Comparison of ENCODE assay signal across 10 mouse cellular contexts in the genomic region with DNA sequence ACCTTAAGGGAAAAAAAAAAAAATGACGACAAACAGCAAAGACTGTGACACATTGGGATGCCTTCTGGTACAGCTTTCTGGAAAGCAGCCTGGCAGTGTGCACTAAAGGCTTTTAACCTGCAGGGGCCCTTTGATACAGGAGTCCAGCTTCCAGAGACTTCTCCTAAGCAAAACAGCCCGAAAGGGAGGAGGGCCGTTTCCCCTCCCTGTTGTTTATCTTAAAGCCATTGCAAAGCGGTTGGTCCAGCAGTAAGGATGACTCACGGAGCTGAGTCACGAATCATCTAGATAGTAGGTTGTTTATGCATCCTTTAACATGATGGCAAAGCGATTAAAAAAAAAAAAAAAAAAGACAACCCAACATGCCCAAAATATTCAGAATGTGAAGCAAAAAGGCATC.
A peak's percentile ranks its signal among the peaks of the same experiment; 100 is the strongest.
DNase-seq lines count a peak whose midpoint lies in the region; ATAC-seq and TF ChIP-seq lines count a peak whose summit lies in the region.
"Had no signal": no experiment of that assay in that cellular context is flagged by ENCODE, and none has a peak within 500 bp of the region (broad histone marks: within the 10 kb centered on the region; RNA-seq: fewer than 3 reads in every experiment).

No protein-coding gene starts in this region.

- no peaks in the 10 kb centered on the region for H3K27me3 ChIP-seq in stomach, postnatal 0 days (ENCODE audit: control insufficient read depth, insufficient read depth, low read length)
- H3K27me3 ChIP-seq: hindbrain, embryonic 15.5 days had no signal

- WGBS in stomach, postnatal 0 days: 22% methylated on average over 7 of the region's 7 CpGs

- H3K27ac ChIP-seq in stomach, postnatal 0 days (replicated peaks): no peak overlapping the region
- H3K27ac ChIP-seq: hindbrain, embryonic 15.5 days had no signal

- no peak for TF ChIP-seq EP300 in stomach, postnatal 0 days (optimal IDR thresholded peaks at IDR 0.05)

- no peak overlapping the region for H3K4me2 ChIP-seq in stomach, postnatal 0 days (replicated peaks; ENCODE audit: low read depth)
- H3K4me2 ChIP-seq: hindbrain, embryonic 15.5 days had no signal

- H3K4me3 ChIP-seq in stomach, postnatal 0 days (ENCODE audit: low read depth, low read length): no peak overlapping the region
- H3K4me3 ChIP-seq: hindbrain, embryonic 15.5 days had no signal

- no peaks in the 10 kb centered on the region for H3K4me1 ChIP-seq in stomach, postnatal 0 days (replicated peaks; ENCODE audit: control insufficient read depth, insufficient read depth)
- H3K4me1 ChIP-seq: hindbrain, embryonic 15.5 days had no signal

- DNase-seq in adrenal gland, postnatal 10 days: peak; percentile 24
- no peak for DNase-seq in adrenal gland, postnatal 4 days (ENCODE audit: low spot score in 2 of 2)
- peak; percentile 31 for DNase-seq in ovary, adult 18-20 months (ENCODE audit: low spot score)
- DNase-seq in ovary, postnatal 10 days (ENCODE audit: low spot score): no peak
- DNase-seq in induced T-regulatory cell, adult 2 months (ENCODE audit: low read depth): peak; percentile 88
- DNase-seq in stomach, postnatal 0 days (ENCODE audit: low spot score): no peak
- DNase-seq in cerebellum, adult 11 months: no peak
- DNase-seq in ovary, postnatal 14 days (ENCODE audit: low spot score): no peak

- no peaks in the 10 kb centered on the region for H3K36me3 ChIP-seq in stomach, postnatal 0 days (ENCODE audit: control insufficient read depth, insufficient read depth, low read length)
- H3K36me3 ChIP-seq: hindbrain, embryonic 15.5 days had no signal

- TF ChIP-seq CTCF in stomach, postnatal 0 days (IDR thresholded peaks at IDR 0.05; ENCODE audit: low read depth): peak; percentile 30; the same call in 1 of the 2 replicates

- no peaks in the 10 kb centered on the region for H3K9me3 ChIP-seq in stomach, postnatal 0 days (ENCODE audit: control insufficient read depth, low read length)
- H3K9me3 ChIP-seq: hindbrain, embryonic 15.5 days had no signal

- H3K9ac ChIP-seq in stomach, postnatal 0 days (ENCODE audit: low read length): no peak overlapping the region
- H3K9ac ChIP-seq: hindbrain, embryonic 15.5 days had no signal

- ATAC-seq in stomach, postnatal 0 days (ENCODE audit: low FRiP score, low TSS enrichment): peak; percentile 35; the same call in 1 of the 2 replicates
- ATAC-seq: forebrain, embryonic 14.5 days had no signal

Comparison
In these comparisons a context has a peak if more than half of its experiments do, and no peak if none do; other contexts are left out.
1. DNase-seq: peak in adrenal gland, postnatal 10 days (single experiment), ovary, adult 18-20 months (single experiment) and induced T-regulatory cell, adult 2 months (single experiment); none in adrenal gland, postnatal 4 days (0 of 2), ovary, postnatal 10 days (single experiment), stomach, postnatal 0 days (single experiment), cerebellum, adult 11 months (single experiment) and ovary, postnatal 14 days (single experiment).